Mouse (Mus musculus) left cerebral cortex, postnatal 36 days (tissue): ENCODE results near the gene Htr6. TPM values are rescaled to one million over a fixed set of nuclear protein-coding genes. Genes with fewer than 3 reads are reported as not detected.

ENCODE experiments used
- DNase-seq, 2 experiments: peaks; one replicate each; pipeline ENCODE4 v3.0.0; 2021 to 2022; ENCODE audit warnings: low spot score in 2 of 2, mixed read lengths in 1 of 2
- intact Hi-C: fragments of 180-260 bp; cut with DNase I; formaldehyde crosslinking; loops from one replicate; pipeline ENCODE4 v1.15.1; 2025
- total RNA-seq, 2 experiments: library from RNA; stranded (reverse); gene quantifications; 2 replicates each; pipeline ENCODE4 v1.2.3; 2021

The Htr6 gene
- 1 to 10 TPM; 6.6 to 8.5 TPM for total RNA-seq

- intact Hi-C loops, result loop anchor here (2.0 kb wide), 1 partner anchor 40 kb away; no protein-coding TSS in a partner anchor
- peak; percentile 60 to 73 for DNase-seq
Observed at GRCm38 (mm10) chr4:139075041-139075711, at the start of gene Htr6. TSS of gene Htr6 (minus strand) at chr4:139075570.

- intact Hi-C loops, result no loop called here
- DNase-seq, result no peak
Observed at GRCm38 (mm10) chr4:139124940-139125339, 49.6 kb upstream of the Htr6 start.

DNA sequence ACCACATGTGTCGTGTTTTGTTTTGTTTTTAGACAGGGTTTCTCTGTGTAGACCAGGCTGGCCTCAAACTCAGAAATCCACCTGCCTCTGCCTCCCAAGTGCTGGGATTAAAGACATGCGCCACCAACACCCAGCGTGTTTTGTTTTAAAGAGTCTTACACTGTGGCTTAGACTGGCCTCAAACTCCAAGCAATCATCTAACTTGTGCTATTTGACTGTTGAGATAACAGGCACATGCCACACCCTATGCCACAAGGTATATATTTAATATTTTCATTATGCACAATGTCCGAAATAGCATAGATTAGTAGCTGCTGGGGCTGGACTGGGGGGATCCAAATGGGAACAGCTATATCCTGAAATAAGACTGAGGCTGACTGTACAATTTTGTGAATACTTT lies 47.2 kb upstream of the Htr6 start:
- intact Hi-C loops, result no loop called here
- DNase-seq, result no peak

DNA sequence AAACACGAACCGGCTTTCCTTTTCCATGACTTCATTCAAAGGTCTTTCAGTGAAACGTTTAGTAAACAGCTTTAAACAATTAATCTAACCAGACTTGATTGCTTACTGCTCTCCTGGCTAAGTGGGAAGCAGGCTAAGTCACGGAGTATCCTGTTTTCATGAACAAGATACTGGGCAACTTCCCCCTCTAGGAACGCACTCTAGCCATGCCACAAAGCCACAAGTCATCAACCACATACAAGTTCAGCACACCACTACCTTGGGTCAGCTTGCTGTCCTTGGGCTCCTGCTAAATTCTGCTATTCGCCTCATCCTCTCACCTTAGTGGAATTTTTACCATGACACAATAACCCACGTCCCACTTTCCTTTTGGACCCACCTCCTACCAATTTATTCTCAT lies 45.6 kb upstream of the Htr6 start:
- intact Hi-C loops, result no loop called here
- DNase-seq, result no peak

DNA sequence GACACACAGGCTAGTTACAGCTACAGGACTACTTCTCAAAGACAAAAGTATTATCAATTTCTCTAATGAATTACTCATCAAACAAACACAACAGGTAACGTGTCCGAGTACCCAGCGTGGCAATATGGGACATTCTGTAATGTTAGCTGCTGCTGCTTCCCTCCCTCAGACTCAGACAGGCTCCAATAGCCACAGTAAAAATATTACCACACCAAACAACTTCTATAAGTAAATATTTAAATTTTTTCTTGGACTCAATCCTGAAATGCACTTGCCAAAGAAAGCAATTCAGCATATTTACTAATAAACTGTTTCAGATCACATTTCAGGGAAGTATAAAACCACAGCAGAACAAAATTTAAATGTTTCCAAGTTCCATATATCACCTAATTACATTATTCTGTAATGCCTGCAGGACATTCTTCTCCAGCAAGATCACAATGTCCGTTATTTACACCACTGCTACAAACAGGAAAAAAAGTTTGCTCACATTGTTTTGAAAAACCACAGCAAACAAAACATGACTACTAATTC lies 45.0 kb upstream of the Htr6 start:
- no peak for DNase-seq
- intact Hi-C loops, result no loop called here

DNA sequence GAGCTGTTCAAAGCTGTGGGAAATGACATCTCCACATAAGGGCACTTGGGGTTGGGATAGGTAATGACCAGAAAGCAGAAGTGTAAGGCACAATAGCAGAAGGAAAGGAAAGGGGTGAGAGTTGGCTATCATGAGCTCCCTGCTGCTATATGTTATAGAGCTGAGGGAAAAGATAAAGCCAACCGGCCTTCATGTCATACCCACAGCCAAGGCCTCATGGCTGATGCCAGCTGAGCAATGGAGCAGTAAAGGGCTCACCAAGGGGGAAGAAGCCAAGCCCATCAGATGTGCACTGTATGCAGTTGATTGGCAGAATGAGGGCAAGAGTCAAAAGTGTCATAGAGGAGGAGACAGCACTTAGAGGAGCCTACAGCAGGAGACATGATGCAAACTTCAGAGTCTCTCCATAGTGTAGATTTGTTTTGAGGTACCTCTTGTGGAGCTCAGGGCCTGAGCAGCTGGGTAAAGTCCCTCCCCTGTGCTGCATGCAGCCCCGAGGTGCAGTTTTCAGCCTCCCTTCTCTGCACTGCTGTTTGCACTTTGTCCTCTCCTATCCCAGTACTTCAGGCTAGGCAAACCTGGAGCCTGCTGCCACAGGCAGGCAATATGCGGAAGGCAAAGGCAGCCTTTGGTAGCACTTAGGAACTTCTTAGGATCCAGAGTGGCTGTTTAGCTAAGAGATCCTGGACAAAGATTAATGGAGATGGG lies 41.1 kb upstream of the Htr6 start:
- no peak for DNase-seq
- intact Hi-C loops, result no loop called here

GRCm38 (mm10) chr4:139115721-139116120 lies 40.4 kb upstream of the Htr6 start:
- no peak for DNase-seq
- intact Hi-C loops, result no loop called here

DNA sequence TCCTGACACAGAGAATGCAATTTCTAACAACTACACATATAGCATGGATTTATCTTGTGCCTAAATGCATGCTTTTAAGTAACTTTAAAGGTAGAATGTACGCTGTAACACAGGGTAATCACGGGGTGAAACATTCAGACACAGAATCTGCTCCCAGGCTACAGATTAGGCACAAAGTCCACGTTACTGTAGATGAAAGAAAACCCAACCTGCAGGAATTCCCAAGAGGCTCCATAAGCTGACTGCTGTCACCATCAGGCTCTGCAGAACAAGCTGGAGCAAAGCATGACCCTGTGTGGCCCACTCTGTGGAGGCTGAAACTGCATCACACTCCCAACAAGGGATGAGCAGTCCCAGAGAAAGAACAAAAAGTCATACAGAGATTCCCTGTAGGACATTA lies 37.1 kb upstream of the Htr6 start:
- intact Hi-C loops, result no loop called here
- DNase-seq, result no peak

DNA sequence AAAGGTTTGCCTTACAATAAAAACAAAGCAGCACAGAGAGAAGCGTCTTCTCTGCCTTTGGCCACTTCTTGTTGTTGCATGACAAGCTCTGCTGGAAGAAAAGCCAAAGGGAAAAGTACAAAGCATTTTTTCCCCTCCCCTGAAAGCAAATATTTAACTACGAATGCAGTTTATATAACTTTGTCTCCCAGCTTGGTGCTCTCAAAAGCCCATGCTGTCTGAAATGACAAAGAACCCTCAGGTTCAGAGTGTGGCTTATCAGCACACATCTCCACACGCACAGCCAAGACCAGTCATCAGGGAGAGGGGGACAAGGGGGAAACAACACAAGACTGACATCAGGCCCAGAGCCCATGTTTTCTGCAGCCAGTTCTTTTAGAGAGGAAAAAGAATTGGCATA lies 36.1 kb upstream of the Htr6 start:
- DNase-seq, result no peak
- intact Hi-C loops, result no loop called here

- DNase-seq, result no peak
- intact Hi-C loops, result no loop called here
Observed at GRCm38 (mm10) chr4:139110858-139111257, 35.5 kb upstream of the Htr6 start.

DNA sequence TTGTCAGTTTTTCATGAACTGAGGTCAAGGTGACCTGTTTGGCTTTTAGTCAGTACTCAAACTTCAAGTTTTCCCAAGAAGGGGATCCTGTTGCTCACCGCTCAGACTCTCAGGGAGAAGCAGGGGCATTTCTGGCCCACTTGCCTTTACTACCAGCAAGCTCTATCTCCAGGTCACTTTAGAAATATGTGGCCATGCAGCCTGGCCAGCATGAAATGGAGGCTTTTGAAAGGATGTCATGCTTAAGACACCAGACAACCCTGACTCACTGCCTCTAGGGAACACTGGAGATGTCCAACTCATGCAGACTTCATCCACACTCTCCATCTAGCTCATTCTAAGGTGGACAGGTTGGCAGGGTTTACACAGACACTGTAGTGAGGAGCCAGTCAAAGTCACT lies 30.1 kb upstream of the Htr6 start:
- DNase-seq, result no peak
- intact Hi-C loops, result no loop called here

DNA sequence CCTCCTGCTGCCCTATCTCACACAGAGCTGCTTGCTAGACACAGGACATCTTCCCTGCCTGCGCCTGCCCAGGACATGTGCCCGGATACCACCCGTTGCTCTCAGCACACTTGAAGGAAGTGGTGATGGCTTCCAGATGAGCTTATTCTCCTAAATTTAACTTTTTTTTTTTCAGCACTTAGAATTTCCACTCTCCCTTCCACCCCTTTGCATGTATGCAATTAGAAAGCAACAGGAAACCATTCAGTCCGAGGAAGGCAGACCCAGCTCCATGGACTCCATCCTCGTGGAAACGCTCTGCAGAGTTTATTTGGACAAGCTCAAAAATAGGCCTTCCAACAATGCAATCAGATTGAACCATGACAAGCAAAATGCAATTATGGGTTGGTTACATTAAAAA lies 26.2 kb upstream of the Htr6 start:
- intact Hi-C loops, result no loop called here
- no peak for DNase-seq

GRCm38 (mm10) chr4:139100326-139100725 lies 25.0 kb upstream of the Htr6 start:
- no peak for DNase-seq
- intact Hi-C loops, result no loop called here

- intact Hi-C loops, result no loop called here
- no peak for DNase-seq
Observed at GRCm38 (mm10) chr4:139096201-139096600, 20.8 kb upstream of the Htr6 start.

DNA sequence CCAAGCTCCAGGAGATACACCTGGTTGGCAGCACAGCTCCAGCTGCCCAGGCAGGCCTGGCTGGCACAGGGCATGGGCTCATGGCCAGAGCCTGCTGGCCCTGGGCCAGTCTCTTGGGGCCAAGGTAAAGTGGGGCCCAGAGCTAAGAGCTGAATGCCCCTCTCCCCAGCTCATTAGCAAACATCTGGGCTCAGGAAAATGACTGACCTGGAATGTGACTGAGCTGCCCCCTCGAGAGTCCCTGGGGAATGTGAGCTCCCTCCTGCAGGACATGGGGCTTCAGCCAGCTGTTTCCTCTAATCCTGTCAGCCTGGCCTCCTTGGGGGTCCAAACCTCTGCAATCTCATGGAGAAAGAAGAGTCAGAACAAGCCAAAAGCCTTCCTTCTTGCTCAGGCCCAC lies 20.0 kb upstream of the Htr6 start:
- no peak for DNase-seq
- intact Hi-C loops, result no loop called here

- intact Hi-C loops, result no loop called here
- no peak for DNase-seq
Observed at GRCm38 (mm10) chr4:139093196-139093530, 17.8 kb upstream of the Htr6 start.

GRCm38 (mm10) chr4:139092356-139093195 lies 17.2 kb upstream of the Htr6 start, which contains the start of gene Nbl1:
TSS of gene Nbl1 (minus strand) at chr4:139092993.
- DNase-seq, result peak in 1 of 2 experiments; percentile 55
- intact Hi-C loops, result no loop called here

GRCm38 (mm10) chr4:139091478-139092355 lies 16.3 kb upstream of the Htr6 start:
- intact Hi-C loops, result no loop called here
- no peak for DNase-seq

- no peak for DNase-seq
- intact Hi-C loops, result no loop called here
Observed at GRCm38 (mm10) chr4:139091066-139091465, 15.7 kb upstream of the Htr6 start.
